ENCODE assay signal across 11 mouse cellular contexts in genomic region chr11:118906131-118906823, GRCm38 (mm10). TPM values are rescaled to one million over a fixed set of nuclear protein-coding genes. Genes with fewer than 3 reads are reported as not detected.
A peak's percentile ranks its signal among the peaks of the same experiment; 100 is the strongest.
DNase-seq lines count a peak whose midpoint lies in the region; ATAC-seq lines count a peak whose summit lies in the region.
"Had no signal": no experiment of that assay in that cellular context is flagged by ENCODE, and none has a peak within 500 bp of the region (broad histone marks: within the 10 kb centered on the region; RNA-seq: fewer than 3 reads in every experiment).

No protein-coding gene starts in this region.

- ATAC-seq in forebrain, embryonic 13.5 days, result no peak
- ATAC-seq in midbrain, embryonic 11.5 days (ENCODE audit: low FRiP score), result no peak
- no peak for ATAC-seq in heart, embryonic 11.5 days (replicated peaks; ENCODE audit: insufficient number of reproducible peaks, low FRiP score, low TSS enrichment)
- no peak for ATAC-seq in heart, embryonic 12.5 days (ENCODE audit: insufficient number of reproducible peaks, low FRiP score)

- peak overlapping the region; percentile 77 for H3K4me3 ChIP-seq in forebrain, embryonic 13.5 days
- H3K4me3 ChIP-seq in midbrain, embryonic 11.5 days (ENCODE audit: low read depth, low read length), result no peak overlapping the region
- H3K4me3 ChIP-seq in heart, embryonic 11.5 days (ENCODE audit: low read depth, low read length), result no peak overlapping the region
- no peak overlapping the region for H3K4me3 ChIP-seq in heart, embryonic 12.5 days
- H3K4me3 ChIP-seq: embryonic facial prominence, embryonic 15.5 days had no signal

- 29% methylated on average over 12 of the region's 12 CpGs for WGBS in forebrain, embryonic 13.5 days
- WGBS in midbrain, embryonic 11.5 days, result 27% methylated on average over 12 of the region's 12 CpGs
- 19% methylated on average over 12 of the region's 12 CpGs for WGBS in heart, embryonic 11.5 days (ENCODE audit: insufficient replicate concordance)
- 25% methylated on average over 12 of the region's 12 CpGs for WGBS in heart, embryonic 12.5 days

- H3K27me3 ChIP-seq in forebrain, embryonic 13.5 days, result peaks cover 45% of the 10 kb centered on the region
- H3K27me3 ChIP-seq in midbrain, embryonic 11.5 days (ENCODE audit: control insufficient read depth, insufficient read depth, low read length), result peaks cover 35% of the 10 kb centered on the region
- H3K27me3 ChIP-seq in heart, embryonic 11.5 days (ENCODE audit: control insufficient read depth, insufficient read depth, low read length), result peaks cover 68% of the 10 kb centered on the region
- peaks cover 93% of the 10 kb centered on the region for H3K27me3 ChIP-seq in heart, embryonic 12.5 days (replicated peaks)

- H3K9me3 ChIP-seq in forebrain, embryonic 13.5 days (replicated peaks), result no peaks in the 10 kb centered on the region
- H3K9me3 ChIP-seq in midbrain, embryonic 11.5 days (ENCODE audit: control insufficient read depth, low read length), result no peaks in the 10 kb centered on the region
- no peaks in the 10 kb centered on the region for H3K9me3 ChIP-seq in heart, embryonic 11.5 days (replicated peaks; ENCODE audit: control insufficient read depth, low read length)
- H3K9me3 ChIP-seq in heart, embryonic 12.5 days (replicated peaks), result no peaks in the 10 kb centered on the region
- H3K9me3 ChIP-seq: embryonic facial prominence, embryonic 15.5 days had no signal

- DNase-seq in heart, postnatal 10 days, result peak; percentile 23 to 30
- DNase-seq in heart, postnatal 36 days, result no peak
- peak; percentile 54 to 66 for DNase-seq in cerebellum, adult 18-20 months
- DNase-seq in midbrain, embryonic 11.5 days (ENCODE audit: low spot score, missing footprints), result peak; percentile 90
- no peak for DNase-seq in urinary bladder, adult 18-20 months (ENCODE audit: low spot score in 2 of 2)
- DNase-seq: lung, postnatal 14 days; thymus, postnatal 36 days had no signal

- intact Hi-C loops in heart, postnatal 10 days (cut with DNase I), result no loop called here
- intact Hi-C loops in heart, postnatal 36 days (cut with DNase I), result no loop called here

- peak overlapping the region; percentile 93 for H3K4me2 ChIP-seq in forebrain, embryonic 13.5 days
- H3K4me2 ChIP-seq in midbrain, embryonic 11.5 days, result peak overlapping the region; percentile 98; the same call in 1 of the 2 replicates
- H3K4me2 ChIP-seq in heart, embryonic 11.5 days, result no peak overlapping the region
- H3K4me2 ChIP-seq in heart, embryonic 12.5 days, result no peak overlapping the region

- peaks cover 56% of the 10 kb centered on the region for H3K4me1 ChIP-seq in forebrain, embryonic 13.5 days
- peaks cover 38% of the 10 kb centered on the region for H3K4me1 ChIP-seq in midbrain, embryonic 11.5 days (ENCODE audit: control insufficient read depth, insufficient read depth, low read length)
- peaks cover 16% of the 10 kb centered on the region for H3K4me1 ChIP-seq in heart, embryonic 11.5 days (ENCODE audit: control insufficient read depth, insufficient read depth, low read length)
- peaks cover 21% of the 10 kb centered on the region for H3K4me1 ChIP-seq in heart, embryonic 12.5 days (replicated peaks)

- no peaks in the 10 kb centered on the region for H3K36me3 ChIP-seq in forebrain, embryonic 13.5 days (ENCODE audit: poor library complexity, severe bottlenecking)
- H3K36me3 ChIP-seq in midbrain, embryonic 11.5 days (ENCODE audit: control insufficient read depth, insufficient read depth, low read length), result no peaks in the 10 kb centered on the region
- no peaks in the 10 kb centered on the region for H3K36me3 ChIP-seq in heart, embryonic 11.5 days (ENCODE audit: control insufficient read depth, insufficient read depth, low read length)
- H3K36me3 ChIP-seq in heart, embryonic 12.5 days, result no peaks in the 10 kb centered on the region
- H3K36me3 ChIP-seq: embryonic facial prominence, embryonic 15.5 days had no signal

- peak overlapping the region; percentile 93; the same call in 1 of the 2 replicates for H3K27ac ChIP-seq in forebrain, embryonic 13.5 days
- no peak overlapping the region for H3K27ac ChIP-seq in midbrain, embryonic 11.5 days (ENCODE audit: low read depth, low read length)
- no peak overlapping the region for H3K27ac ChIP-seq in heart, embryonic 11.5 days (ENCODE audit: low read depth, low read length)
- no peak overlapping the region for H3K27ac ChIP-seq in heart, embryonic 12.5 days (ENCODE audit: poor library complexity, severe bottlenecking)
- H3K27ac ChIP-seq: embryonic facial prominence, embryonic 15.5 days had no signal

- H3K9ac ChIP-seq in forebrain, embryonic 13.5 days, result peak overlapping the region; percentile 93
- no peak overlapping the region for H3K9ac ChIP-seq in midbrain, embryonic 11.5 days (ENCODE audit: low read length)
- H3K9ac ChIP-seq in heart, embryonic 11.5 days (ENCODE audit: low read depth, low read length), result no peak overlapping the region
- H3K9ac ChIP-seq in heart, embryonic 12.5 days, result no peak overlapping the region
- H3K9ac ChIP-seq: embryonic facial prominence, embryonic 15.5 days had no signal

RNA-seq across cellular contexts. Expression of gene Rbfox3, which starts 5.1 kb away (rescaled TPM):
- total RNA-seq in heart, postnatal 10 days (2021), result under 1 TPM in 1 of 2 experiments, not detected in 1; 0.36 TPM
- under 1 TPM; 0.11 to 0.14 TPM for total RNA-seq in heart, postnatal 36 days (2021)
- 32.0 and 34.0 TPM in 2 replicates for polyA plus RNA-seq in forebrain, embryonic 13.5 days (2015; fragmentation: Nextera tagmentation; extraction: Ambion mirVana)
- polyA plus RNA-seq in midbrain, embryonic 11.5 days (2014; fragmentation: Nextera tagmentation; extraction: Ambion mirVana), result 7.1 and 8.2 TPM in 2 replicates
- 0.69 and 1.4 TPM in 2 replicates for polyA plus RNA-seq in heart, embryonic 11.5 days (2014; fragmentation: Nextera tagmentation; extraction: Ambion mirVana)
- 0.08 and 0.26 TPM in 2 replicates for polyA plus RNA-seq in heart, embryonic 12.5 days (2016; fragmentation: Nextera tagmentation; extraction: Ambion mirVana)

Comparison
In these comparisons a context has a peak if more than half of its experiments do, and no peak if none do; other contexts are left out.
1. DNase-seq: peak in heart, postnatal 10 days (2 of 2), cerebellum, adult 18-20 months (2 of 2) and midbrain, embryonic 11.5 days (single experiment); none in heart, postnatal 36 days (0 of 2) and urinary bladder, adult 18-20 months (0 of 2).
2. H3K4me2 ChIP-seq: peak in forebrain, embryonic 13.5 days (single experiment) and midbrain, embryonic 11.5 days (single experiment); none in heart, embryonic 11.5 days (single experiment) and heart, embryonic 12.5 days (single experiment).